Mouse (Mus musculus) liver, embryonic 12.5 days (tissue): ENCODE data around the gene 2010109A12Rik. TPM values are rescaled to one million over a fixed set of nuclear protein-coding genes. Genes with fewer than 3 reads are reported as not detected.

Experiments used
- ATAC-seq: fragments of 200-750 bp; cut with Nextera tagmentation; 2 replicates; pipeline ENCODE4 v1.8.0; 2017; ENCODE audit warnings: moderate number of reproducible peaks, mild to moderate bottlenecking, moderate library complexity
- H3K27ac ChIP-seq: fragments of 300-500 bp; sonication (generic); 2 replicates; pipeline ENCODE4 v1.5.1; 2016; ENCODE audit warnings: mild to moderate bottlenecking
- H3K27me3 ChIP-seq: fragments of 300-500 bp; sonication (generic); replicated peaks from 2 replicates; pipeline ENCODE4 v1.6.1; 2016; ENCODE audit warnings: mild to moderate bottlenecking, moderate library complexity
- H3K36me3 ChIP-seq: fragments of 300-500 bp; sonication (generic); 2 replicates; pipeline ENCODE4 v1.6.1; 2016; ENCODE audit warnings: mild to moderate bottlenecking, moderate library complexity
- H3K4me1 ChIP-seq: fragments of 300-500 bp; sonication (generic); 2 replicates; pipeline ENCODE4 v1.6.1; 2016
- H3K4me2 ChIP-seq: fragments of 300-500 bp; sonication (generic); 2 replicates; pipeline ENCODE4 v1.6.1; 2016; ENCODE audit warnings: mild to moderate bottlenecking, moderate library complexity
- H3K4me3 ChIP-seq: fragments of 300-500 bp; sonication (generic); 2 replicates; pipeline ENCODE4 v1.5.1; 2016; ENCODE audit warnings: mild to moderate bottlenecking, moderate library complexity
- H3K9ac ChIP-seq: fragments of 300-500 bp; sonication (generic); 2 replicates; pipeline ENCODE4 v1.6.1; 2016; ENCODE audit warnings: mild to moderate bottlenecking, moderate library complexity
- H3K9me3 ChIP-seq: fragments of 300-500 bp; sonication (generic); replicated peaks from 2 replicates; pipeline ENCODE4 v1.6.1; 2016; ENCODE audit warnings: mild to moderate bottlenecking, moderate library complexity
- WGBS: fragments of 180-500 bp; shearing (Covaris S2); methylation state at CpG from one replicate; pipeline ENCODE4 v1.1.7; 2016; ENCODE audit not compliant: insufficient replicate concordance; 5-methylcytosine and 5-hydroxymethylcytosine counted together
- polyA plus RNA-seq: library from polyadenylated mRNA; unstranded; fragments of >200 nt; fragmentation: Nextera tagmentation; extraction: Ambion mirVana; gene quantifications from 2 replicates; pipeline ENCODE4 v1.2.1, GENCODE M21; 2016

The 2010109A12Rik gene
- 1.2 and 1.3 TPM in 2 replicates for polyA plus RNA-seq

DNA sequence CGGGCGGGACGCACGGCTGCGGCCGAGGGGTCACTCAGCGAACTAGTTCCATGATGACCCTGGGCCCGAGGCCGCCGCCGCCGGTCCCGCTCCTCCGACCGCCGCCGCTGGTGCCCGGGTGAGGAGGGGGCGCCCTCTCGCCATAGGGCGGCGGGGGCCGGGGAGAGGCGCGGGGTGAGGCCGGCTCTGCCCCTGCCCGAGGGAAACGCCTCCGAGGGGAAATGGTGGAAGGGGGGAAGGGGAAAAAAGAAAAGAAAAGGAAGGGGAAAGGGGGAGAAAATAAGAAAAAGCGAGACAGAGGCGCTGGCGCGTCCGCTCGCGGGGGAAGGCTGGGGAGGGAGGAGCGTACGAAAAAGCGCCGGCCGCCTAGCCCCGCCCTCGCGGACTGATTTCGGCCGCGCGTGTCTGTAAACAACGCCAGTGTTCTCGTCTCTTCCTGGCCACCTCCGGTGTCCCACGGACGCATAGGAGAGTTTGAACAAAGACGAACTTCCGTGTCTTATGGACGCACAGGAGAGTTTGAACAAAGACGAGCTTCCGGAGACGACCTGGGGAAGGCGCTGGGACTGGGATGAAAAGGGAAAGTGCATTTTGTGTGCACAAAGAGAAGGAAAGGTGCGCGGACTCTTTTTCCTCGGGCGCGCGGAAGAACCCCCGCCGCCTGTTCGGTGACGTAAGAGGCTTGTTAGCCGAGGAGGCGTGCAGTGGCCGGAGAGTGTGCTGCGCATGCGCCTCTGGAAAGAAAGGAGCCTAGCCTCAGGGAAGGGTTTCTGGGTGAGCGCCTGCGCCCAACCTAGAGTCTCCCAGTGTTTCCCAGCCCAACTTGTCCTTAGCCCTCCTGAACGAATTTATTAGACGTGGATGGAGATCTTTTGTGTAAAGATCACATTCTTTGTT, at the start of gene 2010109A12Rik, which contains the start of gene Ccni:
2010109A12Rik (plus strand) TSS at position 410 of the 897 bp plus-strand sequence.
Ccni (minus strand) TSS at position 387 of the 897 bp plus-strand sequence.
- peak within 1 kb of the TSS; percentile 90 for H3K4me3 ChIP-seq
- H3K27me3 ChIP-seq: no peaks in the 10 kb centered on the region
- under 1% methylated on average over 79 of the region's 79 CpGs for WGBS
- peak; percentile 95 for ATAC-seq
- peak within 1 kb of the TSS; percentile 98 for H3K9ac ChIP-seq
- H3K27ac ChIP-seq: peak within 1 kb of the TSS; percentile 96
- H3K9me3 ChIP-seq: no peaks in the 10 kb centered on the region
- peaks cover 21% of the 10 kb centered on the region for H3K4me1 ChIP-seq
- peaks cover 9% of the 10 kb centered on the region for H3K36me3 ChIP-seq
- H3K4me2 ChIP-seq: peak within 1 kb of the TSS; percentile 76

GRCm38 (mm10) chr5:93163541-93163940, 42.8 kb upstream of the 2010109A12Rik start:
- Histone ChIP-seq H3K9ac (no peak overlapping the region), H3K4me3 (no peak overlapping the region), H3K4me1 (no peaks in the 10 kb centered on the region), H3K9me3 (no peaks in the 10 kb centered on the region), H3K27me3 (no peaks in the 10 kb centered on the region), H3K27ac (no peak overlapping the region), H3K4me2 (no peak overlapping the region), H3K36me3 (peaks cover 84% of the 10 kb centered on the region)
- no peak for ATAC-seq
- 89% methylated on average over 3 of the region's 3 CpGs for WGBS

DNA sequence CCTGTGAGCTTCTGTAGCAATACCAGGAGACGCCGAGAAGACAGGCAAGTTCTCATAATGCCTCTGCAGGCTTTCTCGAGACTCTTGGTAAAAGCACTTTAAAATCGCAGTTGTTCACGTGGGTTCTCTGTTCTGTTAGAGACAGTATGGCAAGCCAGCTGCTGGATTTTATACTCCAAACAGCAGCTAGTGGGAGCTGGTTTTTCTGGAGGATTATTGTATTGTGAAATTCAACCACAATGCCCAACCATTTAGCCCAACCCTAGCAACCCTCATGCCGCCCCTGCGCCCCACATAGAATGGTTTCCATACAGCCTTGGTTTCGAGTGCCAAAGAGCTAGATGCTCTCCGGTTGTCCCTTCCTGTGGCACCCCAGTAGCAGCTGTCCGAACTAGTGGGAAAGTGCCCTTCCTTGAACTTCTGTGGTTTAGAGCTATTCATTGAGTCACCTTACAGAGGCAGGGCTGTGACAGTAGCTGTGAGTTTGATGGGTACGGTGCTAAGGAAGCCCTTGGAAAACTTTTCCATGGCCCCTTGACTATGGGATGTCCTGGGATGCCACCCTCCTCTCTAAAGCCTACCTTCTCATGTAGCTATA, 38.3 kb upstream of the 2010109A12Rik start:
- H3K9ac ChIP-seq: no peak overlapping the region
- H3K27me3 ChIP-seq: no peaks in the 10 kb centered on the region
- ATAC-seq: no peak
- H3K9me3 ChIP-seq: no peaks in the 10 kb centered on the region
- no peak overlapping the region for H3K4me3 ChIP-seq
- no peak overlapping the region for H3K27ac ChIP-seq
- H3K4me1 ChIP-seq: no peaks in the 10 kb centered on the region
- H3K4me2 ChIP-seq: no peak overlapping the region
- WGBS: 84% methylated on average over 11 of the region's 11 CpGs
- peaks cover 84% of the 10 kb centered on the region for H3K36me3 ChIP-seq

- no peak overlapping the region for H3K9ac ChIP-seq
- no peaks in the 10 kb centered on the region for H3K9me3 ChIP-seq
- no peak overlapping the region for H3K4me2 ChIP-seq
- no peak overlapping the region for H3K4me3 ChIP-seq
- 84% methylated on average over 6 of the region's 6 CpGs for WGBS
- H3K36me3 ChIP-seq: peaks cover 81% of the 10 kb centered on the region
- no peak for ATAC-seq
- H3K4me1 ChIP-seq: no peaks in the 10 kb centered on the region
- H3K27ac ChIP-seq: no peak overlapping the region
- H3K27me3 ChIP-seq: no peaks in the 10 kb centered on the region
Measured at GRCm38 (mm10) chr5:93168654-93169053, 37.7 kb upstream of the 2010109A12Rik start.

DNA sequence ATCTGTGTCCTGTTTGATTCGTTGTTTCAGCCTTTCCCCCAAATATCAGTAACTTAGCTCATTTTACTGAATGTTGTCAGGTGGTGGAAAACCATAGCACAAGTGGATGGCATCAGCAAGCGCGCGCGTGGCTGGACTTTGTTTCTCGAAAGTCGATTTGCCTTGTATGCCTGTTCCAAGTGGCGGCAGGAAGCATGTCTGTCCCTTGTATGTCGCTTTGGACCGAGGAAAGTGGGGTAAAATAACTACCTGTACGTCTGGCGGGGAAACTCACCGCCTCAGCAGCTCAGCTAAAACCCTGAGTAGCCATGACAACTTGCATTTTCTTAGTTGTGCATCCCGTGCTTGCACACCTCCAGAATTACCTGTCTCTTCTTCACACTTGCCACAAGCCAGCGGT, 34.9 kb upstream of the 2010109A12Rik start:
- Histone ChIP-seq H3K9me3 (no peaks in the 10 kb centered on the region), H3K9ac (no peak overlapping the region), H3K4me2 (no peak overlapping the region), H3K27ac (no peak overlapping the region), H3K36me3 (peaks cover 73% of the 10 kb centered on the region), H3K4me1 (no peaks in the 10 kb centered on the region), H3K27me3 (no peaks in the 10 kb centered on the region), H3K4me3 (no peak overlapping the region)
- WGBS: 88% methylated on average over 15 of the region's 15 CpGs
- no peak for ATAC-seq

DNA sequence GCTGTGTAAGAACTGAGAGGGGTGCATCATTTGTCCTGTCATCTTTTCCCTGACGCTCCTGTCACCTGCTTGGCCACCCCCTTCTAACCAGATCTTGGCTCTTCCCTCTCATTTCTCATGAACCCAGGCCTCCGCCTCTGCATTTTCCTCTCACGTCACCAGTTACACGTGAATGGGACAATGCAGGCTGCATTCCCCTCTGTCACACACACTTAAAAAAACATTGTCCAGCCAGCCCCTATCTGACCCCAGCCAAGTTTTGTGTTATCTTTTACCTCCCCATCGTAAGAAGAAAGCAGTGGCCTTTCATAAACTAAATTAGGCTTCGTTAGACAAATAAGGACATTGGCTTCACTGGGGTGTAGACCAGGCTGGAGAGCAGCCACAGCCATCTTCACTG, 33.8 kb upstream of the 2010109A12Rik start:
- H3K27me3 ChIP-seq: no peaks in the 10 kb centered on the region
- no peak overlapping the region for H3K4me3 ChIP-seq
- no peak overlapping the region for H3K4me2 ChIP-seq
- H3K27ac ChIP-seq: no peak overlapping the region
- 77% methylated on average over 6 of the region's 6 CpGs for WGBS
- no peaks in the 10 kb centered on the region for H3K4me1 ChIP-seq
- H3K9ac ChIP-seq: no peak overlapping the region
- 0 out of 2 replicates have a peak, but pooled peaks have one; percentile 13 for ATAC-seq
- H3K36me3 ChIP-seq: peaks cover 66% of the 10 kb centered on the region
- H3K9me3 ChIP-seq: no peaks in the 10 kb centered on the region

- Histone ChIP-seq H3K36me3 (peaks cover 60% of the 10 kb centered on the region), H3K4me1 (no peaks in the 10 kb centered on the region), H3K4me3 (no peak overlapping the region), H3K4me2 (no peak overlapping the region), H3K27me3 (no peaks in the 10 kb centered on the region), H3K9ac (no peak overlapping the region), H3K27ac (no peak overlapping the region), H3K9me3 (no peaks in the 10 kb centered on the region)
- ATAC-seq: no peak
- 74% methylated on average over 6 of the region's 6 CpGs for WGBS
Measured at GRCm38 (mm10) chr5:93174675-93175074, 31.6 kb upstream of the 2010109A12Rik start.

DNA sequence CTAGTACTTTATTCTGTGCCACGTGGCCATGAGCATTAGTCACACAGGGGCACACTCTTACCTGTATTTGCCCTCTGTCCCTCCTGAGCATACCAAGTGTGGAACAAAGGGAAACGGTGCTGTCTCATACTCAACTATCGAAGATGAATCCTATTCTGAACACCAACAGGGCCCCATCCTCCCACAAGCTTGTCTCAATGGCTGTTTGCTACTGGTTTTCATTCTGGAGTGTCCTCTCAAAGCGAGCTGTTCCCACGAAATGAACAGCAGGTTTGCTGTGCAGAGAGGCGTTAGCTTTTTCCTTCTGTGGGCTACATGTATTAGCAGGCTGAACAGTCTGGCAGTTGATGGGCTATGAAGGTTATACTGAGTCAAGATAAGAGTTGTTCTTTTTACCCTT, 27.7 kb upstream of the 2010109A12Rik start:
- Histone ChIP-seq H3K27ac (no peak overlapping the region), H3K9me3 (no peaks in the 10 kb centered on the region), H3K36me3 (peaks cover 56% of the 10 kb centered on the region), H3K4me1 (no peaks in the 10 kb centered on the region), H3K9ac (no peak overlapping the region), H3K4me2 (no peak overlapping the region), H3K4me3 (no peak overlapping the region), H3K27me3 (no peaks in the 10 kb centered on the region)
- 68% methylated on average over 6 of the region's 6 CpGs for WGBS
- no peak for ATAC-seq

GRCm38 (mm10) chr5:93180252-93180651, 26.1 kb upstream of the 2010109A12Rik start:
- Histone ChIP-seq H3K4me1 (no peaks in the 10 kb centered on the region), H3K9me3 (no peaks in the 10 kb centered on the region), H3K9ac (no peak overlapping the region; the same call in 1 of the 2 replicates), H3K27ac (no peak overlapping the region), H3K4me2 (no peak overlapping the region), H3K4me3 (no peak overlapping the region), H3K27me3 (no peaks in the 10 kb centered on the region), H3K36me3 (peaks cover 56% of the 10 kb centered on the region)
- 63% methylated on average over 2 of the region's 2 CpGs for WGBS
- ATAC-seq: no peak

GRCm38 (mm10) chr5:93183311-93183710, 23.0 kb upstream of the 2010109A12Rik start:
- Histone ChIP-seq H3K27ac (no peak overlapping the region), H3K4me2 (no peak overlapping the region), H3K4me1 (no peaks in the 10 kb centered on the region), H3K36me3 (peaks cover 72% of the 10 kb centered on the region), H3K9me3 (no peaks in the 10 kb centered on the region), H3K27me3 (no peaks in the 10 kb centered on the region), H3K4me3 (no peak overlapping the region), H3K9ac (no peak overlapping the region)
- 81% methylated on average over 6 of the region's 6 CpGs for WGBS
- no peak for ATAC-seq

GRCm38 (mm10) chr5:93184548-93184947, 21.8 kb upstream of the 2010109A12Rik start:
- Histone ChIP-seq H3K36me3 (peaks cover 79% of the 10 kb centered on the region), H3K27me3 (no peaks in the 10 kb centered on the region), H3K9ac (no peak overlapping the region), H3K4me3 (no peak overlapping the region), H3K4me1 (no peaks in the 10 kb centered on the region), H3K9me3 (no peaks in the 10 kb centered on the region), H3K27ac (no peak overlapping the region), H3K4me2 (no peak overlapping the region)
- 0 out of 2 replicates have a peak, but pooled peaks have one; percentile 13 for ATAC-seq
- 86% methylated on average over 6 of the region's 6 CpGs for WGBS

- WGBS: 83% methylated on average over 3 of the region's 3 CpGs
- ATAC-seq: no peak
- no peak overlapping the region for H3K27ac ChIP-seq
- H3K9ac ChIP-seq: no peak overlapping the region
- H3K4me2 ChIP-seq: no peak overlapping the region
- no peaks in the 10 kb centered on the region for H3K4me1 ChIP-seq
- no peak overlapping the region for H3K4me3 ChIP-seq
- no peaks in the 10 kb centered on the region for H3K9me3 ChIP-seq
- peaks cover 72% of the 10 kb centered on the region for H3K36me3 ChIP-seq
- H3K27me3 ChIP-seq: no peaks in the 10 kb centered on the region
Measured at GRCm38 (mm10) chr5:93189607-93190006, 16.7 kb upstream of the 2010109A12Rik start.
